Mouse (Mus musculus): Measurements from ENCODE around the gene Aifm3.

- TF ChIP-seq CTCF (IDR thresholded peaks at IDR 0.05; ENCODE audit: low read depth) (no peak), EP300 (IDR thresholded peaks at IDR 0.05; ENCODE audit: low read depth) (no peak)
Observed at GRCm38 (mm10) chr16:17466875-17467663, 22.3 kb upstream of the Aifm3 start.
